Mouse (Mus musculus) testis, adult 2 months (tissue): ENCODE measurements at regions not wholly inside any gene's neighbourhood (a gene's known extent, or its start where the extent isn't known, plus 50 kb on each side); places are given as distances from the start of the nearest gene placed in this dataset.

Experiments used
- H3K27ac ChIP-seq: fragments of 200-500 bp; 2 replicates; pipeline ENCODE4 v1.5.1; 2012; ENCODE audit warnings: low read depth, low read length; ENCODE audit not compliant: control insufficient read depth, insufficient read depth
- H3K27me3 ChIP-seq: fragments of 200-500 bp; 2 replicates; pipeline ENCODE4 v1.6.1; 2012; ENCODE audit warnings: mild to moderate bottlenecking, low read length, moderate library complexity; ENCODE audit not compliant: control insufficient read depth, insufficient read depth
- H3K36me3 ChIP-seq: fragments of 200-500 bp; 2 replicates; pipeline ENCODE4 v1.6.1; 2012; ENCODE audit warnings: mild to moderate bottlenecking, low read length; ENCODE audit not compliant: control insufficient read depth, insufficient read depth
- H3K4me1 ChIP-seq: fragments of 200-500 bp; 2 replicates; pipeline ENCODE4 v1.6.1; 2012; ENCODE audit warnings: low read length; ENCODE audit not compliant: control insufficient read depth, insufficient read depth
- H3K4me3 ChIP-seq: fragments of 200-500 bp; 2 replicates; pipeline ENCODE4 v1.5.1; 2012; ENCODE audit warnings: low read depth, mild to moderate bottlenecking, low read length, moderate library complexity, mixed read lengths; ENCODE audit not compliant: control insufficient read depth
- CTCF ChIP-seq: fragments of 200-500 bp; IDR thresholded peaks from 2 replicates; pipeline ENCODE4 v1.5.1; 2012; ENCODE audit warnings: low read depth, mild to moderate bottlenecking, inconsistent platforms, low read length, moderate library complexity; ENCODE audit not compliant: control insufficient read depth, insufficient read depth, insufficient replicate concordance
- POLR2A ChIP-seq: fragments of 200-500 bp; IDR thresholded peaks from 2 replicates; pipeline ENCODE4 v1.6.1; 2012; ENCODE audit warnings: low read depth, mild to moderate bottlenecking, inconsistent platforms, low read length, moderate library complexity; ENCODE audit not compliant: control insufficient read depth

- TF ChIP-seq POLR2A (no peak), CTCF (no peak)
- Histone ChIP-seq H3K4me1 (no peaks in the 10 kb centered on the region; the same call in 1 of the 2 replicates), H3K4me3 (no peak overlapping the region), H3K27me3 (no peaks in the 10 kb centered on the region), H3K36me3 (no peaks in the 10 kb centered on the region), H3K27ac (no peak overlapping the region)
Observed at GRCm38 (mm10) chr11:64663166-64663565, 226.7 kb upstream of the F930015N05Rik start.

GRCm38 (mm10) chr11:64667010-64667409 lies 230.6 kb upstream of the F930015N05Rik start:
- Histone ChIP-seq H3K27ac (no peak overlapping the region), H3K4me1 (no peaks in the 10 kb centered on the region; the same call in 1 of the 2 replicates), H3K27me3 (no peaks in the 10 kb centered on the region), H3K36me3 (no peaks in the 10 kb centered on the region), H3K4me3 (no peak overlapping the region)
- TF ChIP-seq CTCF (no peak), POLR2A (no peak)

- Histone ChIP-seq H3K27me3 (no peaks in the 10 kb centered on the region), H3K4me3 (no peak overlapping the region), H3K36me3 (no peaks in the 10 kb centered on the region), H3K27ac (no peak overlapping the region), H3K4me1 (no peaks in the 10 kb centered on the region; the same call in 1 of the 2 replicates)
- TF ChIP-seq POLR2A (no peak), CTCF (no peak)
Observed at GRCm38 (mm10) chr11:64667521-64667920, 231.1 kb upstream of the F930015N05Rik start.

- H3K36me3 ChIP-seq, result no peaks in the 10 kb centered on the region
- H3K27ac ChIP-seq, result no peak overlapping the region
- H3K27me3 ChIP-seq, result no peaks in the 10 kb centered on the region
- H3K4me1 ChIP-seq, result no peaks in the 10 kb centered on the region
- TF ChIP-seq CTCF (no peak), POLR2A (no peak)
- H3K4me3 ChIP-seq, result no peak overlapping the region
Observed at GRCm38 (mm10) chr11:64671898-64672297, 235.4 kb upstream of the F930015N05Rik start.

- Histone ChIP-seq H3K4me1 (no peaks in the 10 kb centered on the region), H3K27me3 (no peaks in the 10 kb centered on the region), H3K4me3 (no peak overlapping the region), H3K27ac (no peak overlapping the region), H3K36me3 (no peaks in the 10 kb centered on the region)
- TF ChIP-seq CTCF, result no peak
- no peak for TF ChIP-seq POLR2A
Observed at GRCm38 (mm10) chr11:64673546-64673945, 237.1 kb upstream of the F930015N05Rik start.

GRCm38 (mm10) chr11:64703776-64704175 lies 267.3 kb upstream of the F930015N05Rik start:
- Histone ChIP-seq H3K27ac (no peak overlapping the region), H3K27me3 (no peaks in the 10 kb centered on the region), H3K4me1 (no peaks in the 10 kb centered on the region), H3K4me3 (no peak overlapping the region), H3K36me3 (no peaks in the 10 kb centered on the region)
- no peak for TF ChIP-seq POLR2A
- TF ChIP-seq CTCF, result no peak

GRCm38 (mm10) chr11:64711801-64712200 lies 267.0 kb upstream of the Elac2 start:
- Histone ChIP-seq H3K4me3 (no peak overlapping the region), H3K27ac (no peak overlapping the region), H3K4me1 (no peaks in the 10 kb centered on the region), H3K27me3 (no peaks in the 10 kb centered on the region), H3K36me3 (no peaks in the 10 kb centered on the region)
- TF ChIP-seq CTCF (no peak), POLR2A (no peak)

- Histone ChIP-seq H3K4me3 (no peak overlapping the region), H3K27ac (no peak overlapping the region)
- TF ChIP-seq POLR2A (no peak), CTCF (no peak)
Observed at GRCm38 (mm10) chr11:64715182-64715581, 263.7 kb upstream of the Elac2 start.

More at GRCm38 (mm10) chr11:64715182-64715581, 263.7 kb upstream of the Elac2 start:
- Histone ChIP-seq H3K36me3 (no peaks in the 10 kb centered on the region), H3K4me1 (peaks cover 4% of the 10 kb centered on the region), H3K27me3 (no peaks in the 10 kb centered on the region)
